Mouse (Mus musculus) heart, postnatal 36 days (tissue): ENCODE results near the gene Cfap70. TPM values are rescaled to one million over a fixed set of nuclear protein-coding genes. Genes with fewer than 3 reads are reported as not detected.

ENCODE experiments used
- DNase-seq, 2 experiments: peaks; one replicate each; pipeline ENCODE4 v3.0.0; 2021 to 2022
- intact Hi-C: fragments of 180-260 bp; cut with DNase I; formaldehyde crosslinking; loops from one replicate; pipeline ENCODE4 v1.15.1; 2025
- total RNA-seq, 2 experiments: library from RNA; stranded (reverse); gene quantifications; 2 replicates each; pipeline ENCODE4 v1.2.3; 2021

Gene Cfap70
- total RNA-seq, 2 experiments from 2014 or later, result not detected

- DNase-seq, result peak; percentile 91 to 94
- intact Hi-C loops, result loop anchor here (2.0 kb wide), 1 partner anchor 41 kb away; the partner anchor contains the start of gene Dnajc9
Observed at GRCm38 (mm10) chr14:20347991-20348541, 104.0 kb downstream of the Cfap70 start, which contains the start of the genes Ecd and Fam149b. Gene Ecd, minus strand, starts transcription at chr14:20348121. Gene Fam149b, plus strand, starts transcription at chr14:20348162.

GRCm38 (mm10) chr14:20347441-20347990 lies 104.5 kb downstream of the Cfap70 start:
- intact Hi-C loops, result no loop called here
- DNase-seq, result no peak

GRCm38 (mm10) chr14:20345885-20346284 lies 106.1 kb downstream of the Cfap70 start:
- no peak for DNase-seq
- intact Hi-C loops, result no loop called here

Other genes with a start within 250 kb of the Cfap70 start
- not detected for gene Kcnk16, start 183.0 kb downstream of the Cfap70 start, total RNA-seq
- 10 to 100 TPM; 28.3 to 35.8 TPM for gene Nudt13, start 157.5 kb downstream of the Cfap70 start, total RNA-seq
- 10 to 100 TPM; 34.3 to 35.3 TPM for gene Ecd, start 104.1 kb downstream of the Cfap70 start, total RNA-seq
- gene Fam149b, start 104.1 kb downstream of the Cfap70 start, total RNA-seq, result 10 to 100 TPM; 29.6 to 35.0 TPM
- 10 to 100 TPM; 10.7 to 13.8 TPM for gene Dnajc9, start 63.3 kb downstream of the Cfap70 start, total RNA-seq
- 10 to 100 TPM; 64.9 to 71.7 TPM for gene Mrps16, start 58.6 kb downstream of the Cfap70 start, total RNA-seq
- 10 to 100 TPM; 52.3 to 55.4 TPM for gene Anxa7, start 27.9 kb upstream of the Cfap70 start, total RNA-seq
- under 1 TPM; 0.41 to 0.58 TPM for gene Mss51, start 44.7 kb upstream of the Cfap70 start, total RNA-seq
- gene Ppp3cb, start 94.3 kb upstream of the Cfap70 start, total RNA-seq, result 10 to 100 TPM; 64.4 to 65.0 TPM
- gene Usp54, start 188.8 kb upstream of the Cfap70 start, total RNA-seq, result 10 to 100 TPM; 20.9 to 21.1 TPM
- under 1 TPM; 0.92 to 1.00 TPM for gene Myoz1, start 204.3 kb upstream of the Cfap70 start, total RNA-seq
- gene Synpo2l, start 216.1 kb upstream of the Cfap70 start, total RNA-seq, result 100 to 1,000 TPM; 111 to 118 TPM
- gene Sec24c, start 222.1 kb upstream of the Cfap70 start, total RNA-seq, result 100 to 1,000 TPM in 1 of 2 experiments, 10 to 100 TPM in 1; 97.8 to 104 TPM
- 1 to 10 TPM; 6.6 to 7.1 TPM for gene Fut11, start 242.7 kb upstream of the Cfap70 start, total RNA-seq